8 mouse cellular contexts compared by ENCODE assay signal in genomic region chr14:57665628-57665950, GRCm38 (mm10). TPM values are rescaled to one million over a fixed set of nuclear protein-coding genes. Genes with fewer than 3 reads are reported as not detected.
DNase-seq lines count a peak whose midpoint lies in the region; ATAC-seq and TF ChIP-seq lines count a peak whose summit lies in the region.

No protein-coding gene starts in this region.

- H3K4me3 ChIP-seq in heart, embryonic 11.5 days (ENCODE audit: low read depth, low read length) = peak overlapping the region; percentile 86
- peak overlapping the region; percentile 96 for H3K4me3 ChIP-seq in E14TG2a.4 (replicated peaks; ENCODE audit: low read length)
- peak overlapping the region; percentile 82 for H3K4me3 ChIP-seq in forebrain, embryonic 15.5 days
- peak overlapping the region; percentile 88 for H3K4me3 ChIP-seq in liver, embryonic 16.5 days (ENCODE audit: low read depth, low read length)

- 11% methylated on average over 10 of the region's 10 CpGs for WGBS in heart, embryonic 11.5 days (ENCODE audit: insufficient replicate concordance)
- WGBS in forebrain, embryonic 15.5 days = 12% methylated on average over 10 of the region's 10 CpGs
- 4% methylated on average over 10 of the region's 10 CpGs for WGBS in liver, embryonic 16.5 days (ENCODE audit: insufficient replicate concordance)

- peak overlapping the region; percentile 89 for H3K4me2 ChIP-seq in heart, embryonic 11.5 days
- peak overlapping the region; percentile 85 for H3K4me2 ChIP-seq in forebrain, embryonic 15.5 days (replicated peaks)
- H3K4me2 ChIP-seq in liver, embryonic 16.5 days (ENCODE audit: low read depth, low read length) = peak overlapping the region; percentile 90

- peaks cover 3% of the 10 kb centered on the region; the same call in 1 of the 2 replicates for H3K4me1 ChIP-seq in heart, embryonic 11.5 days (ENCODE audit: control insufficient read depth, insufficient read depth, low read length)
- H3K4me1 ChIP-seq in E14TG2a.4 (replicated peaks; ENCODE audit: low read depth, low read length) = peaks cover 40% of the 10 kb centered on the region
- peaks cover 30% of the 10 kb centered on the region for H3K4me1 ChIP-seq in forebrain, embryonic 15.5 days
- H3K4me1 ChIP-seq in liver, embryonic 16.5 days (ENCODE audit: control insufficient read depth, low read depth, low read length) = peaks cover 12% of the 10 kb centered on the region

- DNase-seq in heart, postnatal 14 days = no peak
- no peak for DNase-seq in left cerebral cortex, postnatal 25 days (ENCODE audit: low spot score in 2 of 2)
- DNase-seq in frontal cortex, postnatal 36 days (ENCODE audit: low spot score in 2 of 2) = no peak
- DNase-seq in gastrocnemius, adult 8-10 months (ENCODE audit: low spot score in 2 of 2) = no peak

- H3K36me3 ChIP-seq in heart, embryonic 11.5 days (ENCODE audit: control insufficient read depth, insufficient read depth, low read length) = no peaks in the 10 kb centered on the region
- peaks cover 16% of the 10 kb centered on the region for H3K36me3 ChIP-seq in E14TG2a.4 (ENCODE audit: insufficient read depth, low read length)
- H3K36me3 ChIP-seq in forebrain, embryonic 15.5 days = no peaks in the 10 kb centered on the region
- H3K36me3 ChIP-seq in liver, embryonic 16.5 days (ENCODE audit: control insufficient read depth, insufficient read depth) = no peaks in the 10 kb centered on the region

- ATAC-seq in heart, embryonic 11.5 days (replicated peaks; ENCODE audit: insufficient number of reproducible peaks, low FRiP score, low TSS enrichment) = no peak
- ATAC-seq in forebrain, embryonic 15.5 days (replicated peaks) = no peak
- ATAC-seq in liver, embryonic 16.5 days (ENCODE audit: low read depth) = no peak

- H3K9me3 ChIP-seq in heart, embryonic 11.5 days (replicated peaks; ENCODE audit: control insufficient read depth, low read length) = no peaks in the 10 kb centered on the region
- no peaks in the 10 kb centered on the region for H3K9me3 ChIP-seq in E14TG2a.4 (ENCODE audit: low read length)
- no peaks in the 10 kb centered on the region for H3K9me3 ChIP-seq in forebrain, embryonic 15.5 days
- H3K9me3 ChIP-seq in liver, embryonic 16.5 days (replicated peaks; ENCODE audit: control insufficient read depth, low read length) = no peaks in the 10 kb centered on the region

- no peak for TF ChIP-seq CTCF in E14TG2a.4 (conservative IDR thresholded peaks at IDR 0.05; ENCODE audit: low read length)

- H3K27ac ChIP-seq in heart, embryonic 11.5 days (ENCODE audit: low read depth, low read length) = peak overlapping the region; percentile 94; the same call in 1 of the 2 replicates
- peak overlapping the region; percentile 96 for H3K27ac ChIP-seq in forebrain, embryonic 15.5 days (replicated peaks)
- peak overlapping the region; percentile 97 for H3K27ac ChIP-seq in liver, embryonic 16.5 days (ENCODE audit: low read length)

- intact Hi-C loops in heart, postnatal 14 days (cut with DNase I) = no loop called here
- intact Hi-C loops in left cerebral cortex, postnatal 25 days (cut with DNase I) = no loop called here

- peak overlapping the region; percentile 93 for H3K9ac ChIP-seq in heart, embryonic 11.5 days (ENCODE audit: low read depth, low read length)
- peak overlapping the region; percentile 90 for H3K9ac ChIP-seq in forebrain, embryonic 15.5 days (replicated peaks)
- peak overlapping the region; percentile 93 for H3K9ac ChIP-seq in liver, embryonic 16.5 days (ENCODE audit: low read depth, low read length)

- no peaks in the 10 kb centered on the region for H3K27me3 ChIP-seq in heart, embryonic 11.5 days (ENCODE audit: control insufficient read depth, insufficient read depth, low read length)
- H3K27me3 ChIP-seq in E14TG2a.4 (ENCODE audit: insufficient read depth, low read length) = no peaks in the 10 kb centered on the region
- H3K27me3 ChIP-seq in forebrain, embryonic 15.5 days = no peaks in the 10 kb centered on the region
- no peaks in the 10 kb centered on the region for H3K27me3 ChIP-seq in liver, embryonic 16.5 days (ENCODE audit: control insufficient read depth, insufficient read depth, low read depth, low read length)

RNA-seq across cellular contexts. Expression of gene Xpo4, which starts 0.4 kb away (rescaled TPM):
- 21.8 and 23.7 TPM in 2 replicates for polyA plus RNA-seq in heart, embryonic 11.5 days (2014; fragmentation: Nextera tagmentation; extraction: Ambion mirVana)
- 10 to 100 TPM; 11.6 to 12.8 TPM for total RNA-seq in heart, postnatal 14 days (2021)
- 14.9 and 15.7 TPM in 2 replicates for polyA plus RNA-seq in forebrain, embryonic 15.5 days (2015; fragmentation: Nextera tagmentation; extraction: Ambion mirVana)
- polyA plus RNA-seq in liver, embryonic 16.5 days (2015; fragmentation: Nextera tagmentation; extraction: Ambion mirVana) = 9.7 and 10.9 TPM in 2 replicates
- 10 to 100 TPM; 13.1 to 13.3 TPM for total RNA-seq in left cerebral cortex, postnatal 25 days (2021)
- total RNA-seq in gastrocnemius, adult 8-10 months (2022) = 10 to 100 TPM; 10.0 to 11.7 (median 10.7) TPM
